Mouse (Mus musculus) heart, postnatal 0 days (tissue): ENCODE results near the gene Etfbkmt.

Source experiments
- CTCF ChIP-seq: IDR thresholded peaks from 2 replicates; pipeline ENCODE4 v1.5.1; 2016; ENCODE audit warnings: antibody characterized with exemption, control low read depth, low read depth
- EP300 ChIP-seq: IDR thresholded peaks from 2 replicates; pipeline ENCODE4 v1.6.1; 2016; ENCODE audit warnings: antibody characterized with exemption, low read depth

DNA sequence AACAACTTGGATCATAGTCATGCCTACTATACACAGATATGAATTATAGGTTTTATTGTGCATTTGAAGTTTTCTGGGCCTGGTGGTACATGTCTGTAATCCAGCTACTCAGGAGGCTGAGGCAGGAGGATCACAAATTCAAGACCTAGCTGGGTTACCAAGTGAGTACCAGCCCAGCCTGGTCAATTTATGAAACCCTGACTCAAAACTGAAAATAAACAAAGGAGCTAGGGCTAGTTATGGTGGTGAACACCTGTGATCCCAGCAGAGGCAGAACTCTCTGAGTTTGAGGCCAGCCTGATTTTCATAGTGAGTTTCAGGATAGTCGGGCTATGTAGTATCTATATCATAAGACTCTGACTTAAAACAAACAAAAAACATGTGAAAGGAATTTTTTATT, 42.4 kb upstream of the Etfbkmt start:
- TF ChIP-seq CTCF (no peak), EP300 (no peak)
